Mouse (Mus musculus) ovary, postnatal 10 days (tissue): ENCODE measurements around the gene Polr3a.

Source experiments
- DNase-seq: peaks from one replicate; pipeline ENCODE4 v3.0.0; 2022; ENCODE audit warnings: low spot score

Polr3a gene

GRCm38 (mm10) chr14:24486773-24487227 lies at the start of gene Polr3a, which contains the start of gene Rps24:
Polr3a (minus strand) TSS chr14:24487058.
Rps24 (plus strand) TSS chr14:24487125.
- peak; percentile 69 for DNase-seq

- DNase-seq: no peak
Measured at GRCm38 (mm10) chr14:24534865-24535545, 48.1 kb upstream of the Polr3a start.

- DNase-seq: no peak
Measured at GRCm38 (mm10) chr14:24530228-24530627, 43.4 kb upstream of the Polr3a start.

GRCm38 (mm10) chr14:24526440-24526839 lies 39.6 kb upstream of the Polr3a start:
- no peak for DNase-seq

- DNase-seq: no peak
Measured at GRCm38 (mm10) chr14:24525677-24526415, 39.0 kb upstream of the Polr3a start.

- DNase-seq: no peak
Measured at GRCm38 (mm10) chr14:24525137-24525536, 38.3 kb upstream of the Polr3a start.

GRCm38 (mm10) chr14:24521597-24521996 lies 34.7 kb upstream of the Polr3a start:
- DNase-seq: no peak

- DNase-seq: no peak
Measured at GRCm38 (mm10) chr14:24512527-24513161, 25.8 kb upstream of the Polr3a start.

- no peak for DNase-seq
Measured at GRCm38 (mm10) chr14:24510679-24511078, 23.8 kb upstream of the Polr3a start.

- no peak for DNase-seq
Measured at GRCm38 (mm10) chr14:24510218-24510617, 23.4 kb upstream of the Polr3a start.

- DNase-seq: no peak
Measured at GRCm38 (mm10) chr14:24509557-24509956, 22.7 kb upstream of the Polr3a start.

- DNase-seq: no peak
Measured at GRCm38 (mm10) chr14:24508070-24508773, 21.4 kb upstream of the Polr3a start.

- no peak for DNase-seq
Measured at GRCm38 (mm10) chr14:24507452-24508069, 20.7 kb upstream of the Polr3a start.

GRCm38 (mm10) chr14:24501256-24501655 lies 14.4 kb upstream of the Polr3a start:
- DNase-seq: no peak

- DNase-seq: no peak
Measured at GRCm38 (mm10) chr14:24500845-24501186, 14.0 kb upstream of the Polr3a start.

- peak; percentile 69 for DNase-seq
Measured at GRCm38 (mm10) chr14:24500091-24500844, 13.4 kb upstream of the Polr3a start.

- no peak for DNase-seq
Measured at GRCm38 (mm10) chr14:24499478-24499877, 12.6 kb upstream of the Polr3a start.

GRCm38 (mm10) chr14:24498561-24499255 lies 11.8 kb upstream of the Polr3a start:
- no peak for DNase-seq

- no peak for DNase-seq
Measured at GRCm38 (mm10) chr14:24497443-24497842, 10.6 kb upstream of the Polr3a start.

- DNase-seq: no peak
Measured at GRCm38 (mm10) chr14:24496507-24496906, 9.6 kb upstream of the Polr3a start.

- DNase-seq: no peak
Measured at GRCm38 (mm10) chr14:24493256-24493655, 6.4 kb upstream of the Polr3a start.
